In the genomic region with DNA sequence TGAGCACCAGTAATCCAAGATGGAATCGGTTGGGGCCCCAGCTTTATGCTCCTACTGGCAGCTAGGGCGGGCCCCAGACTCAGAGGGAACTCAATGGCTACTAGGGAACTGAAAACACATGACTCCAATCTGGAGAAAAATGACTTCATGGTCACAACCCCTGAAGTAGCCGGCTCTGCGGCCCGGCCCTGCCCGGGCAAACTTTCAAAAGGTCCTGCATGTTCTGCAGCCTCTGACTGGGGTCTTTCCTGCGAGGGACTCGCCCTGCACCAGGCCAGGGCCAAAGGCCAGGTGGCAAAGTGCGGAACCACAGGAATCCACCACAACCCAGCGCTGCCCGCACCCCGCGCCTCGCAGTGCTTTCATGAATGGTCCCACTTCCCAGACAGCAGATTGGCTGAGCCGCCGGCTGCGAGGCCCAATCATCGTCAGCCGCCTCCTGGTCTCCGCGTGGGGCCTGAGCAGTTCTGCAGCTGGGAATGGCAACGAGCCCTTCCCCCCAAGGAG, we compare ENCODE assay signal across 8 mouse cellular contexts.
DNase-seq lines count a peak whose midpoint lies in the region; ATAC-seq and TF ChIP-seq lines count a peak whose summit lies in the region.

No protein-coding gene starts in this region.

- peak; percentile 74 for DNase-seq in NIH3T3 (ENCODE audit: low read depth)
- peak; percentile 65 to 74 for DNase-seq in cerebellum, postnatal 4 days (ENCODE audit: low spot score in 2 of 2)
- DNase-seq in gastrocnemius, adult 2 months, result peak; percentile 88
- peak; percentile 47 for DNase-seq in left cerebral cortex, adult 11 months (ENCODE audit: low spot score)
- peak; percentile 75 for DNase-seq in lung, postnatal 14 days
- DNase-seq in retina, adult 2 months (ENCODE audit: low read depth, low spot score), result peak; percentile 8
- DNase-seq in urinary bladder, postnatal 10 days (ENCODE audit: low spot score), result peak; percentile 30

- peak overlapping the region; percentile 90 for H3K4me2 ChIP-seq in hindbrain, embryonic 15.5 days

- 0 out of 2 replicates have a peak, but pooled peaks cover 6% of the 10 kb centered on the region for H3K27me3 ChIP-seq in hindbrain, embryonic 15.5 days

- peak overlapping the region; percentile 28; the same call in 1 of the 2 replicates for H3K9ac ChIP-seq in hindbrain, embryonic 15.5 days

- intact Hi-C loops in gastrocnemius, adult 2 months (cut with DNase I), result loop anchor here (5.0 kb wide), 1 partner anchor 77 kb away; no protein-coding TSS in a partner anchor

- under 1% methylated on average over 22 of the region's 22 CpGs for whole genome bisulfite sequencing in hindbrain, embryonic 15.5 days

- peak overlapping the region; percentile 70 for H3K4me3 ChIP-seq in gastrocnemius, adult 2 months
- peak overlapping the region; percentile 42 for H3K4me3 ChIP-seq in hindbrain, embryonic 15.5 days

- H3K27ac ChIP-seq in gastrocnemius, adult 2 months, result peak overlapping the region; percentile 76
- H3K27ac ChIP-seq in hindbrain, embryonic 15.5 days (replicated peaks), result no peak overlapping the region

- TF ChIP-seq CTCF in gastrocnemius, adult 2 months (IDR thresholded peaks at IDR 0.05), result no peak

- H3K4me1 ChIP-seq in hindbrain, embryonic 15.5 days (replicated peaks), result peaks cover 11% of the 10 kb centered on the region

- no peaks in the 10 kb centered on the region for H3K36me3 ChIP-seq in hindbrain, embryonic 15.5 days

- H3K9me3 ChIP-seq in hindbrain, embryonic 15.5 days, result no peaks in the 10 kb centered on the region

- ATAC-seq in hindbrain, embryonic 15.5 days (ENCODE audit: low FRiP score, low read depth), result peak; percentile 95

Comparison
In these comparisons a context has a peak if more than half of its experiments do, and no peak if none do; other contexts are left out.
1. DNase-seq: peak in every context shown above with its lines; median percentile 88 in gastrocnemius, adult 2 months; 75 in lung, postnatal 14 days; 74 in NIH3T3; 70 in cerebellum, postnatal 4 days; 47 in left cerebral cortex, adult 11 months; 30 in urinary bladder, postnatal 10 days; 8 in retina, adult 2 months.